Mouse (Mus musculus) midbrain, embryonic 15.5 days (tissue): ENCODE data around the gene Otof. TPM values are rescaled to one million over a fixed set of nuclear protein-coding genes. Genes with fewer than 3 reads are reported as not detected.

Source experiments
- ATAC-seq: fragments of 200-750 bp; cut with Nextera tagmentation; replicated peaks from 2 replicates; pipeline ENCODE4 v1.8.0; 2017; ENCODE audit warnings: moderate TSS enrichment
- H3K27ac ChIP-seq: fragments of 300-500 bp; sonication (generic); 2 replicates; pipeline ENCODE4 v1.5.1; 2015; ENCODE audit warnings: mild to moderate bottlenecking, inconsistent platforms
- H3K27me3 ChIP-seq: fragments of 300-500 bp; sonication (generic); replicated peaks from 2 replicates; pipeline ENCODE4 v1.6.1; 2015; ENCODE audit warnings: inconsistent platforms
- H3K36me3 ChIP-seq: fragments of 300-500 bp; sonication (generic); replicated peaks from 2 replicates; pipeline ENCODE4 v1.6.1; 2015; ENCODE audit warnings: inconsistent platforms
- H3K4me1 ChIP-seq: fragments of 300-500 bp; sonication (generic); 2 replicates; pipeline ENCODE4 v1.6.1; 2015; ENCODE audit warnings: inconsistent platforms
- H3K4me2 ChIP-seq: fragments of 300-500 bp; sonication (generic); 2 replicates; pipeline ENCODE4 v1.6.1; 2015; ENCODE audit warnings: inconsistent platforms, mild to moderate bottlenecking, moderate library complexity
- H3K4me3 ChIP-seq: fragments of 300-500 bp; sonication (generic); 2 replicates; pipeline ENCODE4 v1.5.1; 2015; ENCODE audit warnings: mild to moderate bottlenecking, inconsistent platforms
- H3K9ac ChIP-seq: fragments of 300-500 bp; sonication (generic); 2 replicates; pipeline ENCODE4 v1.6.1; 2015; ENCODE audit warnings: mild to moderate bottlenecking, inconsistent platforms
- H3K9me3 ChIP-seq: fragments of 300-500 bp; sonication (generic); 2 replicates; pipeline ENCODE4 v1.6.1; 2016; ENCODE audit warnings: inconsistent platforms
- WGBS: fragments of 180-500 bp; shearing (Covaris S2); methylation state at CpG from one replicate; pipeline ENCODE4 v1.1.7; 2015; ENCODE audit warnings: mixed read lengths; 5-methylcytosine and 5-hydroxymethylcytosine counted together
- polyA plus RNA-seq: library from polyadenylated mRNA; unstranded; fragments of >200 nt; fragmentation: Nextera tagmentation; extraction: Ambion mirVana; gene quantifications from 2 replicates; pipeline ENCODE4 v1.2.1, GENCODE M21; 2015

The Otof gene
- polyA plus RNA-seq = 4.0 TPM in 2 replicates

GRCm38 (mm10) chr5:30461821-30462220 is at the start of gene Otof:
Gene Otof (minus strand): TSS chr5:30461932.
- H3K9ac ChIP-seq = peak within 1 kb of the TSS; percentile 41
- peak within 1 kb of the TSS; percentile 12 for H3K4me3 ChIP-seq
- no peaks in the 10 kb centered on the region for H3K36me3 ChIP-seq

GRCm38 (mm10) chr5:30497299-30497698 is 35.6 kb upstream of the Otof start:
- WGBS = 81% methylated on average over 7 of the region's 7 CpGs
- Histone ChIP-seq H3K9me3 (no peaks in the 10 kb centered on the region), H3K36me3 (no peaks in the 10 kb centered on the region), H3K9ac (no peak overlapping the region), H3K4me2 (no peak overlapping the region), H3K4me3 (no peak overlapping the region), H3K27ac (no peak overlapping the region), H3K27me3 (no peaks in the 10 kb centered on the region), H3K4me1 (no peaks in the 10 kb centered on the region)
- ATAC-seq = no peak

More at GRCm38 (mm10) chr5:30461821-30462220, at the start of gene Otof:
- H3K4me2 ChIP-seq = peak within 1 kb of the TSS; percentile 45
- H3K27ac ChIP-seq = peak within 1 kb of the TSS; percentile 57; the same call in 1 of the 2 replicates
- peaks cover 6% of the 10 kb centered on the region; the same call in 1 of the 2 replicates for H3K27me3 ChIP-seq
- whole genome bisulfite sequencing = 15% methylated on average over 11 of the region's 12 CpGs
- ATAC-seq = peak; percentile 84
- no peaks in the 10 kb centered on the region for H3K9me3 ChIP-seq
- H3K4me1 ChIP-seq = peaks cover 33% of the 10 kb centered on the region

GRCm38 (mm10) chr5:30496821-30497220 is 35.1 kb upstream of the Otof start:
- H3K9me3 ChIP-seq = no peaks in the 10 kb centered on the region
- WGBS = 86% methylated on average over 8 of the region's 8 CpGs
- H3K36me3 ChIP-seq = no peaks in the 10 kb centered on the region
- no peaks in the 10 kb centered on the region for H3K4me1 ChIP-seq
- no peak overlapping the region for H3K9ac ChIP-seq
- no peaks in the 10 kb centered on the region for H3K27me3 ChIP-seq
- no peak overlapping the region for H3K27ac ChIP-seq
- no peak overlapping the region for H3K4me2 ChIP-seq
- no peak for ATAC-seq
- no peak overlapping the region for H3K4me3 ChIP-seq

GRCm38 (mm10) chr5:30495288-30495687 is 33.6 kb upstream of the Otof start:
- Histone ChIP-seq H3K4me3 (no peak overlapping the region), H3K9ac (no peak overlapping the region), H3K4me2 (no peak overlapping the region), H3K4me1 (no peaks in the 10 kb centered on the region), H3K27ac (no peak overlapping the region), H3K27me3 (no peaks in the 10 kb centered on the region), H3K9me3 (no peaks in the 10 kb centered on the region), H3K36me3 (no peaks in the 10 kb centered on the region)
- WGBS = 60% methylated on average over 2 of the region's 2 CpGs
- ATAC-seq = no peak

GRCm38 (mm10) chr5:30494606-30495005 is 32.9 kb upstream of the Otof start:
- Histone ChIP-seq H3K36me3 (no peaks in the 10 kb centered on the region), H3K4me2 (no peak overlapping the region), H3K9me3 (no peaks in the 10 kb centered on the region), H3K4me1 (no peaks in the 10 kb centered on the region), H3K4me3 (no peak overlapping the region), H3K9ac (no peak overlapping the region), H3K27me3 (no peaks in the 10 kb centered on the region), H3K27ac (no peak overlapping the region)
- ATAC-seq = no peak
- 84% methylated on average over 7 of the region's 7 CpGs for WGBS

- H3K4me3 ChIP-seq = no peak overlapping the region
- H3K36me3 ChIP-seq = no peaks in the 10 kb centered on the region
- no peaks in the 10 kb centered on the region for H3K4me1 ChIP-seq
- H3K27me3 ChIP-seq = no peaks in the 10 kb centered on the region
- WGBS = 74% methylated on average over 7 of the region's 7 CpGs
- no peak overlapping the region for H3K27ac ChIP-seq
- H3K9ac ChIP-seq = no peak overlapping the region
- H3K4me2 ChIP-seq = no peak overlapping the region
- no peaks in the 10 kb centered on the region for H3K9me3 ChIP-seq
- no peak for ATAC-seq
These were observed 32.0 kb upstream of the Otof start for GRCm38 (mm10) chr5:30493723-30494122.

GRCm38 (mm10) chr5:30490845-30491244 is 29.1 kb upstream of the Otof start:
- Histone ChIP-seq H3K27me3 (no peaks in the 10 kb centered on the region), H3K27ac (no peak overlapping the region), H3K36me3 (no peaks in the 10 kb centered on the region), H3K9ac (no peak overlapping the region), H3K4me1 (no peaks in the 10 kb centered on the region), H3K9me3 (no peaks in the 10 kb centered on the region), H3K4me3 (no peak overlapping the region), H3K4me2 (no peak overlapping the region)
- WGBS = 78% methylated on average over 5 of the region's 5 CpGs
- no peak for ATAC-seq

GRCm38 (mm10) chr5:30490215-30490614 is 28.5 kb upstream of the Otof start:
- H3K4me2 ChIP-seq = no peak overlapping the region
- no peak overlapping the region for H3K27ac ChIP-seq
- no peaks in the 10 kb centered on the region for H3K36me3 ChIP-seq
- no peaks in the 10 kb centered on the region for H3K27me3 ChIP-seq
- ATAC-seq = no peak
- H3K4me3 ChIP-seq = no peak overlapping the region
- no peak overlapping the region for H3K9ac ChIP-seq
- H3K4me1 ChIP-seq = no peaks in the 10 kb centered on the region
- no peaks in the 10 kb centered on the region for H3K9me3 ChIP-seq

- no peaks in the 10 kb centered on the region for H3K36me3 ChIP-seq
- H3K27me3 ChIP-seq = no peaks in the 10 kb centered on the region
- no peaks in the 10 kb centered on the region for H3K4me1 ChIP-seq
- no peak overlapping the region for H3K4me3 ChIP-seq
- H3K9ac ChIP-seq = no peak overlapping the region
- H3K27ac ChIP-seq = no peak overlapping the region
- 81% methylated on average over 6 of the region's 6 CpGs for WGBS
- H3K4me2 ChIP-seq = no peak overlapping the region
- ATAC-seq = no peak
- no peaks in the 10 kb centered on the region for H3K9me3 ChIP-seq
These were observed 23.4 kb upstream of the Otof start for GRCm38 (mm10) chr5:30485136-30485535.

- Histone ChIP-seq H3K36me3 (no peaks in the 10 kb centered on the region), H3K27ac (no peak overlapping the region), H3K4me2 (no peak overlapping the region), H3K9ac (no peak overlapping the region), H3K9me3 (no peaks in the 10 kb centered on the region), H3K4me1 (no peaks in the 10 kb centered on the region), H3K27me3 (no peaks in the 10 kb centered on the region), H3K4me3 (no peak overlapping the region)
- no peak for ATAC-seq
- 84% methylated on average over 5 of the region's 5 CpGs for WGBS
These were observed 22.9 kb upstream of the Otof start for GRCm38 (mm10) chr5:30484591-30484990.

- H3K9me3 ChIP-seq = no peaks in the 10 kb centered on the region
- 79% methylated on average over 8 of the region's 8 CpGs for WGBS
- H3K36me3 ChIP-seq = no peaks in the 10 kb centered on the region
- H3K4me1 ChIP-seq = no peaks in the 10 kb centered on the region
- H3K27me3 ChIP-seq = no peaks in the 10 kb centered on the region
- ATAC-seq = no peak
- H3K27ac ChIP-seq = no peak overlapping the region
- H3K4me3 ChIP-seq = no peak overlapping the region
- no peak overlapping the region for H3K9ac ChIP-seq
- H3K4me2 ChIP-seq = no peak overlapping the region
These were observed 21.8 kb upstream of the Otof start for GRCm38 (mm10) chr5:30483533-30483932.

GRCm38 (mm10) chr5:30482319-30482718 is 20.6 kb upstream of the Otof start:
- Histone ChIP-seq H3K9me3 (no peaks in the 10 kb centered on the region), H3K9ac (no peak overlapping the region), H3K27me3 (no peaks in the 10 kb centered on the region), H3K4me2 (no peak overlapping the region), H3K27ac (no peak overlapping the region), H3K4me1 (no peaks in the 10 kb centered on the region), H3K4me3 (no peak overlapping the region), H3K36me3 (no peaks in the 10 kb centered on the region)
- ATAC-seq = 0 out of 2 replicates have a peak, but pooled peaks have one; percentile 30
- WGBS = 14% methylated on average over 5 of the region's 5 CpGs

- Histone ChIP-seq H3K27ac (no peak overlapping the region), H3K4me2 (no peak overlapping the region), H3K36me3 (no peaks in the 10 kb centered on the region), H3K9me3 (no peaks in the 10 kb centered on the region), H3K4me3 (no peak overlapping the region), H3K9ac (no peak overlapping the region), H3K4me1 (no peaks in the 10 kb centered on the region), H3K27me3 (no peaks in the 10 kb centered on the region)
- no peak for ATAC-seq
- WGBS = 40% methylated on average over 10 of the region's 10 CpGs
These were observed 14.8 kb upstream of the Otof start for GRCm38 (mm10) chr5:30476534-30476933.
